Mouse (Mus musculus) neural tube, embryonic 12.5 days (tissue): Measurements from ENCODE around the gene Zbtb22. TPM values are rescaled to one million over a fixed set of nuclear protein-coding genes. Genes with fewer than 3 reads are reported as not detected.

Source experiments
- ATAC-seq: fragments of 200-750 bp; cut with Nextera tagmentation; 2 replicates; pipeline ENCODE4 v1.8.0; 2017; ENCODE audit warnings: low read depth, mild to moderate bottlenecking, moderate TSS enrichment, moderate library complexity; ENCODE audit not compliant: low FRiP score
- H3K27ac ChIP-seq: fragments of 300-500 bp; sonication (generic); 2 replicates; pipeline ENCODE4 v1.5.1; 2016
- H3K27me3 ChIP-seq: fragments of 300-500 bp; sonication (generic); replicated peaks from 2 replicates; pipeline ENCODE4 v1.6.1; 2016; ENCODE audit warnings: mild to moderate bottlenecking
- H3K36me3 ChIP-seq: fragments of 300-500 bp; sonication (generic); 2 replicates; pipeline ENCODE4 v1.6.1; 2016; ENCODE audit warnings: mild to moderate bottlenecking
- H3K4me1 ChIP-seq: fragments of 300-500 bp; sonication (generic); 2 replicates; pipeline ENCODE4 v1.6.1; 2016
- H3K4me2 ChIP-seq: fragments of 300-500 bp; sonication (generic); replicated peaks from 2 replicates; pipeline ENCODE4 v1.6.1; 2016; ENCODE audit warnings: mild to moderate bottlenecking
- H3K4me3 ChIP-seq: fragments of 300-500 bp; sonication (generic); 2 replicates; pipeline ENCODE4 v1.5.1; 2016
- H3K9ac ChIP-seq: fragments of 300-500 bp; sonication (generic); 2 replicates; pipeline ENCODE4 v1.6.1; 2016; ENCODE audit warnings: mild to moderate bottlenecking
- H3K9me3 ChIP-seq: fragments of 300-500 bp; sonication (generic); 2 replicates; pipeline ENCODE4 v1.6.1; 2016; ENCODE audit warnings: mild to moderate bottlenecking
- WGBS: fragments of 180-500 bp; shearing (Covaris S2); methylation state at CpG from one replicate; pipeline ENCODE4 v1.1.7; 2016; 5-methylcytosine and 5-hydroxymethylcytosine counted together
- polyA plus RNA-seq: library from polyadenylated mRNA; unstranded; fragments of >200 nt; fragmentation: Nextera tagmentation; extraction: Ambion mirVana; gene quantifications from 2 replicates; pipeline ENCODE4 v1.2.1, GENCODE M21; 2016

Zbtb22 gene
- polyA plus RNA-seq, 1 experiment from 2014 or later: 21.9 TPM

DNA sequence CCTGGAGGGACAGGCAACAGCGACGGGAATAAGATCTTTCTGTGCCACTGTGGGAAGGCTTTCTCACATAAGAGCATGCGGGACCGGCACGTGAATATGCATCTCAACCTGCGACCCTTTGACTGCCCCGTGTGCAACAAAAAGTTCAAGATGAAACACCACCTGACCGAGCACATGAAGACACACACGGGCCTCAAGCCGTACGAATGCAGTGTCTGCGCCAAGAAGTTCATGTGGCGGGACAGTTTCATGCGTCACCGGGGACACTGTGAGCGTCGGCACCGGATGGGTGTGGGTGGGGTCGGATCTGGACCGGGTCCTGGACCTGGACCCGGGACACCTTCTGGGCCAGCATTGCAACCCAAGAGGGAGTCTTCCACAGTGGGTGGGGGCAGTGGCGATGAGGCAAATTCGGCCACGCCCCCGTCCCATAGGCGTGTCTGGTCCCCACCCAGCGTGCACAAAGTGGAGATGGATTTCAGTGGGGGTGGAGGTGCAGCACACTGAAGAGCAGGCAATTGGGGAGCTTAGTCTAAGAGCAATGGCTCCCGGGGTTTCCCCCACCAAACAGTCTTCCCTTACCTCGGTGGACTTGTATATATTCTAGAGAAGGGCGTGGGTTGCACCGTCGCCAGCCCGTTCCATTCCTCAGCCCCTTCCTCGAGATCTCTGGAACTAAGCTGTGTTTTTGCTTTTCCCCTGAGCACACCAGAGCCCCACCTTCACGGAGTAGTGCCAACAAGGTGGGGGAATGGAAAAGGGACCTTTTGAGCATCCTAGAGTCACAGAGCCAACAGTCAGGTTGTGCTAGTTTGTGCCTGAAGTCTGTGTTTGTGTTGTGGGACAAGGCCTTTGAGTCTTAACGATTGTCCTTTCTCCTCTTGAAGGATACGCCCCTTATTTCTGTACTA is 2.8 kb downstream of the Zbtb22 start:
- H3K4me1 ChIP-seq: peaks cover 38% of the 10 kb centered on the region
- peaks cover 20% of the 10 kb centered on the region for H3K36me3 ChIP-seq
- H3K27me3 ChIP-seq: no peaks in the 10 kb centered on the region
- WGBS: 64% methylated on average over 37 of the region's 37 CpGs
- no peak overlapping the region for H3K27ac ChIP-seq
- H3K9ac ChIP-seq: no peak overlapping the region
- H3K4me2 ChIP-seq: peak overlapping the region; percentile 88
- H3K4me3 ChIP-seq: no peak overlapping the region
- no peaks in the 10 kb centered on the region for H3K9me3 ChIP-seq
- no peak for ATAC-seq

DNA sequence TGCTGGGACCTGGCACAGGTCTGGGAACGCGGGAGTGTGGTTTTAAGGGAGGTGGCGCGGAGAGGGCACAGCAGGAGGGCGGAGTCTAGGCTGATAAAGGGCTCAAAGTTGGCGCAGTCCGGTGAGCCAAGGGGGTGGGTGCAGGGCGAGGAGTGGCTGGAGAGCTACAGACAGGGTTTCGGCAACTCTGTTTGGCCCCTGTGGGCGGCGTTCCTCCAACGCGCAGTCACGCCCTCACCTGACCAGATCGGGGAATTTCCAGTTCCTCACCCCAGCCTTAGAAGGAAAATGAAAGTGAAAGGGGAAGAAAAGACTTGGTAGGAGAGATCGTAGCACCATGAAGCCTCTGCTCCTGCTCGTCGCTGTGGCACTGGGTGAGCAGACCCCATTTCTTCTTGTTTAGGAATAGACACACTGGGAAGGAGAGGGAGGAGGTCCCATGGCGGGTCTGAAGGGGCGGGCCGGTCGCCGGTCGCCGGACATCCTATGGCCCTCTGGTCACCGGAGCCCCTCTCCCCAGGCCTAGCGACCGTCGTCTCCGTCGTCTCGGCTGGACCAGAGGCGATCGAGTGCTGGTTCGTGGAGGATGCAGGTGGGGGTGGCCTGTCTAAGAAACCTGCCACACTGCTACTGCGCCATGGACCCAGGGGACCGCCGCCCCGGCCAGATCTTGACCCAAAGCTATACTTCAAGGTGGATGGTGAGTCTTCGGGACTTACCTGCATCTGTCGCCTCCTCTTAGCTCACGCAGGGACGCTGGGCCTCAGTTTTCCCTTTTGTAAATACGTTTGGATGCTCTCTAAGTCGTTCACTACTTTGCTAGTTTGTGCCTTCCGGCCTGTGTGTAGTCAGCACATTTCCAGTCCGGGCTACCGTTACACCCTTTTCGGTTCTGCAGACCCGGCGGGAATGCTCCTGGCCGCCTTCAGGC is 3.9 kb downstream of the Zbtb22 start:
- H3K27me3 ChIP-seq: no peaks in the 10 kb centered on the region

DNA sequence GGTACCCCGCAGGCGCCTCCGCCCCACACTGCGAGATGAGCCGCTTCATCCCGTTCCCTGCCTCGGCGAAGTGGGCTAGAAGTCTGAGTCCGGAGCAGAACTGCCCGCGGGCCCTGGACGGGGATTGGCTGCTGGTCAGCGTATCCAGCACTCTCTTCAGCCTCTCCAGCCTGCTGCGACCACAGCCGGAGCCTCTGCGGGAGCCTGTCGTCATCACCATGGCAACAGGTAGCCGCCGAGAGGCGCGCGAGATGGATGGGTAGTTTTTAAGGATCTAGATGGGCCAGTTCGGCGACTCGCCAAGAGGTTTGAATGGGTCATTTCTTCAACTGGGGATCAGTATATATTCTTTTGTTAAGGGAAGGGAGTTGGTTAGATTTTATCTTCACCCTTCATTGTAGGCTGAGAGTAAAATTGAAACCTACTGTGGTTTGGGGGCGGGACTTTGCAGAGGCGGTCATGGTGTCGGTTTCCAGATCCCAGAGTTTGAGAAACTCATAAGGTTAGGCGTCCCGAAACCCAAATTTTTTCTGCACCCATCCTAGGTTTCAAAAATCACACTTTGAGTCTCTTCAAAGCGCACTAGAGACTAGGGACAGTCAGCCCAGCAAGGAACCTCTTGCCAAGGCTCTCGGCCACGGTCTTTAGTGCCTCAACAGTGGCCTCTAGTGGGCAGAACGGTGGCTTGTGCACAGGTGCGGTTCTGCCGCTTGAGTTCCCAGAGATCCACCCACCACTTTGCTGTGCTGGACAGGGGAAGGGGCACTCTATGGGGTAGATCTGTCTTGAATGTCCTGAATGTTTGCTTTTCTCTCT is 4.8 kb downstream of the Zbtb22 start:
- Histone ChIP-seq H3K9ac (peak overlapping the region; percentile 67), H3K9me3 (no peaks in the 10 kb centered on the region), H3K36me3 (peaks cover 8% of the 10 kb centered on the region; the same call in 1 of the 2 replicates), H3K4me3 (peak overlapping the region; percentile 49), H3K27me3 (no peaks in the 10 kb centered on the region), H3K4me2 (peak overlapping the region; percentile 88), H3K27ac (0 out of 2 replicates have a peak overlapping the region, but pooled peaks have one; percentile 27), H3K4me1 (peaks cover 29% of the 10 kb centered on the region)
- peak; percentile 22; the same call in 1 of the 2 replicates for ATAC-seq
- WGBS: under 1% methylated on average over 36 of the region's 36 CpGs

More for the DNA sequence above, 3.9 kb downstream of the Zbtb22 start:
- H3K36me3 ChIP-seq: peaks cover 10% of the 10 kb centered on the region
- H3K27ac ChIP-seq: 0 out of 2 replicates have a peak overlapping the region, but pooled peaks have one; percentile 27
- H3K4me2 ChIP-seq: peak overlapping the region; percentile 88
- H3K4me3 ChIP-seq: peak overlapping the region; percentile 49
- no peak for ATAC-seq
- no peaks in the 10 kb centered on the region for H3K9me3 ChIP-seq
- peak overlapping the region; percentile 67 for H3K9ac ChIP-seq
- peaks cover 35% of the 10 kb centered on the region for H3K4me1 ChIP-seq
- WGBS: under 1% methylated on average over 52 of the region's 52 CpGs

DNA sequence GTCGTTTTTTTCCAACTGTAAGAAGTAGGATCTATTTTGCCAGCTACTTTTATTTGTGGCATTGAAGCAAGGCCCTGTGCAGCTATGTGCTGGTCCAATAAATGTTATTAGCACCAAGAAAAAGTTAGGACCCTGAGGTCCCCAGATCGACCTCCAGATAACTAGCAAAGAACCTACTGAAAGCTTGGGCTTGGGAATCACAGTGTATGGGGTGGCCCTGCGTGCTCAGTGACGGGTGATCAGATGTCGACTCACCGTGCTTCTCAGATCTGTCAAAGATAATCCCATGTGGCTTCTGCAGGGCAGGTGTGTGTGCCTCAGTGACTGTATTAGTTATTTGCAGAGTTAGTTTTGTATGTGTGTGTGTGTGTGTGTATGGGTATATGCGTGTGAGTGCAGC is 5.7 kb downstream of the Zbtb22 start:
- Histone ChIP-seq H3K27ac (no peak overlapping the region), H3K9me3 (no peaks in the 10 kb centered on the region), H3K4me1 (peaks cover 29% of the 10 kb centered on the region), H3K27me3 (no peaks in the 10 kb centered on the region), H3K36me3 (peaks cover 15% of the 10 kb centered on the region; the same call in 1 of the 2 replicates), H3K4me3 (no peak overlapping the region), H3K4me2 (0 out of 2 replicates have a peak overlapping the region, but pooled peaks have one; percentile 88), H3K9ac (no peak overlapping the region)
- 92% methylated on average over 7 of the region's 7 CpGs for WGBS
- ATAC-seq: no peak

DNA sequence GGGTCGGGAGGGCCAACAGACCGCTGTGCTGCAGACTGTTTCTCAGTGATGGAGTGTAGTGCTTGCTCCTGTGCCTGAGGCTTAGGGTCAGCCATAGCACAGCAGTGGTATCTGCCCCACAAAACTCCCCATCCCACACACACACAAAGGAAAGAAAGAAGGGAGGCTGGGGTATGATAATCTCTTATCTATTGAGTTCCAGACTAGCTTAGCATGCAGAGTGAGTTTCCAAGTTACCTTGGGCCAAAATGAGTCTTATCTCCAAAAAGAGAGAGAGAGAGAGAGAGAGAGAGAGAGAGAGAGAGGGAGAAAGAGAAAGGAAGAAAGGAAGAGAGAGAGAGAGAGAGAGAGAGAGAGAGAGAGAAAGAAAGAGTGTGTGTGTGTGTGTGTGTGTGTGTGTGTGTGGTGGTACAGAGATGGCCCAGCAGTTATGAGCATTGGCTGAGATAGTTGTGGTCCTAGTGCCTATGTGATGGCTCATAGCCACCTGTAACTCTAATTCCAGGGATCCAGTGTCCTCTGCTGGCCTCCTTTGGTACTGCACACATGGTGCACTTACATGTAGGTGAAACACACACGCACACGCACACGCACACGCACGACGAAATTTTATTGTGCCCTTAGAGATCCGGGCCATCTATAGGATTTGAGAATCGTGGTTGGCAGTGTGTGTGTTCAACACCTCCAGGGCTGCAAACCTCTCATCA is 9.0 kb downstream of the Zbtb22 start:
- no peaks in the 10 kb centered on the region for H3K9me3 ChIP-seq
- H3K4me1 ChIP-seq: peaks cover 14% of the 10 kb centered on the region
- no peak for ATAC-seq
- H3K27me3 ChIP-seq: no peaks in the 10 kb centered on the region
- H3K36me3 ChIP-seq: peaks cover 14% of the 10 kb centered on the region; the same call in 1 of the 2 replicates
- no peak overlapping the region for H3K27ac ChIP-seq
- 88% methylated on average over 10 of the region's 10 CpGs for WGBS
- H3K9ac ChIP-seq: no peak overlapping the region
- H3K4me3 ChIP-seq: no peak overlapping the region
- H3K4me2 ChIP-seq: no peak overlapping the region

DNA sequence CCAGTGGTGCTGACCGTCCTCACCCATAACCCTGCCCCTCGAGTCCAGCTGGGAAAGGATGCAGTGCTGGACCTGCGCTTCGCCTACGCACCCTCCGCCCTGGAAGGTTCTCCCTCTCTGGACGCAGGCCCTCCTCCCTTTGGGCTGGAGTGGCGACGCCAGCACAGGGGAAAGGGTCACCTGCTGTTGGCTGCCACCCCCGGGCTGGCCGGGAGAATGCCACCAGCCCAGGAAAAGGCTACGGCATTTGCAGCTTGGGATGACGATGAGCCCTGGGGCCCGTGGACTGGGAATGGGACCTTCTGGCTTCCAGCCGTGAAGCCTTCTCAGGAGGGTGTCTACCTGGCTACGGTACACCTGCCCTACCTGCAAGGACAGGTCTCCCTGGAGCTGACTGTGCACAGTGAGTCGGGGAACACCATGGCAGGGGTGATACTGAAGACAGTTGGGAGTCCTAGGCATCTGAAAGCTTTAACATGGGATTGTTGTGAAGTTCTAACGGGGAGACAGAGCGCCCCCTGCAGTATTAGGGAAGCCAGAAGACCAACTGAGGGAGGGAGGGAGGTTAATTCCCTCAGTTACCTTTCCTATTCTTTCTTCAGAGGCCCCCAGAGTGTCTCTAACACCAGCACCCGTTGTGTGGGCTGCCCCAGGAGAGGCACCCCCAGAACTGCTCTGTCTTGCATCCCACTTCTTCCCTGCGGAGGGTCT is 9.9 kb downstream of the Zbtb22 start:
- WGBS: 81% methylated on average over 21 of the region's 21 CpGs
- Histone ChIP-seq H3K27me3 (no peaks in the 10 kb centered on the region), H3K4me1 (peaks cover 10% of the 10 kb centered on the region), H3K27ac (no peak overlapping the region), H3K9ac (no peak overlapping the region), H3K4me3 (no peak overlapping the region), H3K4me2 (no peak overlapping the region), H3K36me3 (peaks cover 14% of the 10 kb centered on the region; the same call in 1 of the 2 replicates), H3K9me3 (no peaks in the 10 kb centered on the region)
- no peak for ATAC-seq

DNA sequence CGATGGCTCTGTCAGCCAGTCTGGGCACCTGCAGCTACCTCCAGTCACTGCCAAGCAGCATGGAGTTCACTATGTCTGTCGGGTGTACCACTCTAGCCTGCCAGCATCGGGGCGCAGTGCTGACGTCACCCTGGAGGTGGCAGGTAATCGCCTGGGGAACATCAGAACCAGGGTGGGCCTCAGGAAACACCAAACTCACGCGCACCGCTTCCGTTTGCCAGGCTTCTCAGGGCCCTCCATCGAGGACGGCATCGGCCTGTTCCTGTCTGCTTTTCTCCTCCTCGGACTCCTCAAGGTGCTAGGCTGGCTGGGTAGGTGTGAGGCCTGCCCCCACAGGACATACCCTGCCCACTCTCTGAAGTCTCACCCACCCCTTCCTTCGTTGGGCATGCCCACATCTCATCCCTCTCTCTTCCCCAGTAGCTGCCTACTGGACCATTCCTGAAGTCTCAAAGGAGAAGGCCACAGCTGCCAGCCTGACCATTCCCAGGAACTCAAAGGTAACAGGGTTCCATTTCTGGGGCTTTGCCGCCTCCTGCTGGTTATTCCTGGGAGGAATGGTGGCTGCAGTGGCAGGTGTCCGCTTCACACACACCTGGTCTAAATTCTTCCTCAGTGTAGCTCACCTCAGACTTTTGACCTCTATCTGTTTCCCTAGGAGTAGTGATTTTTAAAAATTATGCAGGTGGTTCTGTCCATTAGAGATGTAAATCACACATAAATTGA is 10.7 kb downstream of the Zbtb22 start:
- H3K4me2 ChIP-seq: no peak overlapping the region
- H3K9me3 ChIP-seq: no peaks in the 10 kb centered on the region
- 79% methylated on average over 17 of the region's 17 CpGs for WGBS
- peaks cover 14% of the 10 kb centered on the region; the same call in 1 of the 2 replicates for H3K36me3 ChIP-seq
- ATAC-seq: no peak
- no peak overlapping the region for H3K9ac ChIP-seq
- peaks cover 18% of the 10 kb centered on the region for H3K4me1 ChIP-seq
- no peak overlapping the region for H3K27ac ChIP-seq
- no peak overlapping the region for H3K4me3 ChIP-seq
- H3K27me3 ChIP-seq: no peaks in the 10 kb centered on the region; the same call in 1 of the 2 replicates

DNA sequence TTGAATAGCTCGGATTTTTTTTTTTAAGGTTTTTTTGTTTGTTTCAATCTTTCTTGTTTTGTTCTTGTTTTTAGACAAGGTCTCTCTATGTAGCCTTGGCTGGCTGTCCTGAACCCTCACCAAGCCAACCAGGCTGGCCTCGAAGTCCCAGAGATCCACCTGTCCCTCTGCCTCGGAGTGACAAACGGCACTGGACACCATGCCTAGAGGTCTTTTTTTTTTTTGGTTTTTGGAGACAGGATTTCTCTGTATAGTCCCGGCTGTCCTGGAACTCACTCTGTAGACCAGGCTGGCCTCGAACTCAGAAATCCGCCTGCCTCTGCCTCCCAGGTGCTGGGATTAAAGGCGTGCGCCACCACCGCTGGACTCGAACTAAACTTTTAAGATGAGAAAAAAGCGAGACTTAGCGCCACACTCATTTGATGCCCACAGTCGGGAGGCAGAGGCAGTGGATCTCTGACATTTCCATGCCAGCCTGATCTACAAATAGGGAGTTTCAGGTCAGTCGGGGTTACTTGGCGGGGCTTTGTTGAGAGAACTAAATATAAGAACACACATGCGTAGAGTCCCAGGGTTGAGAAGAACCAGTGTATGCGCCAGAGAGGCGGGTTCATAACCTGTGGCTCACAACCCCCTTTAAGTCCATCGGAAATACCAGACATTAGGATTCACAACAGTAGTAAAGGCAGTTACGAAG is 12.7 kb downstream of the Zbtb22 start:
- 61% methylated on average over 21 of the region's 21 CpGs for WGBS
- Histone ChIP-seq H3K4me2 (peak overlapping the region; percentile 98), H3K4me1 (peaks cover 21% of the 10 kb centered on the region), H3K27ac (no peak overlapping the region), H3K9ac (peak overlapping the region; percentile 77), H3K36me3 (peaks cover 31% of the 10 kb centered on the region), H3K9me3 (no peaks in the 10 kb centered on the region), H3K4me3 (peak overlapping the region; percentile 82), H3K27me3 (no peaks in the 10 kb centered on the region; the same call in 1 of the 2 replicates)
- no peak for ATAC-seq

DNA sequence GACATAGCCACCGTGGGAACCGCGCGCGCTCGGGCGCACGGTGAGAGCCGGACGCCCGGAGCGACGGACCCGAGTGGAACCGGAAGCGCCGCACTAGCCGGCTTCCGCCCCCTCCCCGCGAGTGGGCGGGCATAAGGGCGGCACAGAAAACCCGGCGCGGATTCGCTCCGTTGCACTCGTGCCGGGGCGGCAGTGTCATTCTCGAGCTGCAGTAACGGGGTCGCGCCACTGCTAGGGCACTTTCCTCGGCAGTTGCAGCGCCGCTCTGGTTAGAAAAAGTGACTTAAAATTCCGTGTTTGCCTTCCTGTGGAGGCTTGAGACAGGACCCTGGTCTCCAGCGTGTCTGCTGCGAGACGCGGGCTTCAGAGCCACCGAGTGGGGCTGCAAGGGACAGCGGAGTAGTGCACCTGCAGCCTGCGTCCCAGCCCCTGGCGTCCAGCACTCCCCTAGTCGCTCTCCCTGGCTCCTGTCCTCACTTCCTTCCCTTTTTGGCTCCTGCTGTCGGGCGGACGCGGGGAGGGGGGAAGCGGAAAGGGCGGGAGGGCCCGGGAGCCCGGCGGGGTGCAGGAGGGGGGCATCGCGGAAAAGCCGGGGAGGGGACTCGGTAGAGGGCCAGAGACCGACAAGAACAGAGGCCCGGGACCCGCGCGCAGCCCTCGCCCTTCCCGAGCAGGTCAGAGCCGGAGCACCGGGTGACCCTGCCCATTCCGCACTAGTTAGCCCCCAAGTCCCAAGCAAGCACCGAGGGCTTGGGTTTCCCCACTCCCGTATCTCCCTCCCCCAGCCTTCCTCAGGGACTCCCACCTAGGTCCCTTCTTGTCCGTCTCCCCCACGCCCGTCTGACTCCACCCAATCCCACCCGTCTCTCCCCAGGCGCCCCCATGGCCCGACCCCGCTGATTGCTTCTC is 13.9 kb downstream of the Zbtb22 start, which contains the start of gene Rgl2:
Gene Rgl2, plus strand, starts transcription at position 173 of the 909 bp plus-strand sequence.
- ATAC-seq: peak; percentile 82
- Histone ChIP-seq H3K4me1 (peaks cover 21% of the 10 kb centered on the region), H3K9ac (peak within 1 kb of the TSS; percentile 88), H3K36me3 (peaks cover 43% of the 10 kb centered on the region), H3K4me2 (peak within 1 kb of the TSS; percentile 98), H3K4me3 (peak within 1 kb of the TSS; percentile 82), H3K27me3 (no peaks in the 10 kb centered on the region; the same call in 1 of the 2 replicates), H3K27ac (peak within 1 kb of the TSS; percentile 94), H3K9me3 (no peaks in the 10 kb centered on the region)
- WGBS: under 1% methylated on average over 75 of the region's 80 CpGs
